Mouse (Mus musculus): ENCODE measurements around the gene Fam189b.

Fam189b gene

DNA sequence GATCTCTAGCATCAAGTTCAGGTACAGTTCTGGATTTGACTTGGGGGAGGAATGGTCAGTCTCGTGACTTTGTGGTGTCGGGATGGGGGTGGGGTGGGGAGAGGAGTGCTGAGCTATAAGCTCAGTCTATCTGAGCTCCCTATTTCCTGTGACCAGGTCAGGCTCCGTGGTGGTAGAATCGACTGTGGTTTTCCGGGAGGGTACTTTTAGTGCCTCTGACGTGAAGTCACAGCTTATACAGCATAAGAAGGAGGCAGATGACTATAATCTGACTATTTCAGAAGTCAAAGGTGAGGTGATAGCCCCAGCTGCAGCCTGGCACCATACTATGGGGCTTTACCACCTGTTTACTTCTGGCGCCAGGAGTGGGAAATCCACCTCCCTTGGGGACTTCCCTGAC is 48.4 kb downstream of the Fam189b start:
- no peak for DNase-seq

DNA sequence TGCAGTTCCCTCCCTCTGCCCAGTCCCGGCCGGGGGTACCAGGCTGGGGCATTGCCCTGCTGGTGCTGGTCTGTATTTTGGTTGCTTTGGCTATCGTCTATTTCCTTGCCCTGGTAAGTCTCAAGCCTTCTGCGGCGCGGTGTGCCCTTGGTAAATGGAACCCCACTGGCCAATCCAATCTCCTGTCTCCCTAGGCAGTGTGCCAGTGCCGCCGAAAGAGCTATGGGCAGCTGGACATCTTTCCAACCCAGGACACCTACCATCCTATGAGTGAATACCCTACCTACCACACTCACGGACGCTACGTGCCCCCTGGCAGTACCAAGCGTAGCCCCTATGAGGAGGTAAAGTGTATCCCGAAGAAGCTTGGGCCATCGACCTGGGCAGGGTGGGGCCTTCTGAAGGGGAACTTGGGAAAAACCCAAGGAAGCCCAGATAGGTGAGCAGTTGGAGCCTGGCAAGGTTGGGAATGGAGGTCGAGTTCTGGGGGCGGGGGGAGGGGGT is 48.9 kb downstream of the Fam189b start:
- DNase-seq, result no peak

DNA sequence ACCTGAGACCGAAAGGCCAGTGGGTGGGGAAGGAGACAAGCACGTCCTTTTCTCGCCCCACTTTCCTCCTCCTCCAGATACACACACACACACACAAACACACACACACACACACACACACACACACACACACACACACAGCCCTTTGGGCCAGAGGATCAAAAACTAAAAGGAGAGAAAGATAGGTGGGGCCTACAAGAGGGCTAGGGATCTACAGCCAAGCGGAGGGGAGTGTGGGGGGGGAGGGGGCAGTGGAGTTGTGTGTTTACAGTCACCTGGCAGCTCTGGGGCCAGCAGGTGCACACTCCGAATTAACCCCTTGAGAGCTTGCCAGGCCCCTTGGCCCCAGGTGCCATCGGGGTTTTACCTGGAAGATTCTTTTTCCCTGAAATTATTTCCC is 49.7 kb downstream of the Fam189b start:
- DNase-seq, result no peak

DNA sequence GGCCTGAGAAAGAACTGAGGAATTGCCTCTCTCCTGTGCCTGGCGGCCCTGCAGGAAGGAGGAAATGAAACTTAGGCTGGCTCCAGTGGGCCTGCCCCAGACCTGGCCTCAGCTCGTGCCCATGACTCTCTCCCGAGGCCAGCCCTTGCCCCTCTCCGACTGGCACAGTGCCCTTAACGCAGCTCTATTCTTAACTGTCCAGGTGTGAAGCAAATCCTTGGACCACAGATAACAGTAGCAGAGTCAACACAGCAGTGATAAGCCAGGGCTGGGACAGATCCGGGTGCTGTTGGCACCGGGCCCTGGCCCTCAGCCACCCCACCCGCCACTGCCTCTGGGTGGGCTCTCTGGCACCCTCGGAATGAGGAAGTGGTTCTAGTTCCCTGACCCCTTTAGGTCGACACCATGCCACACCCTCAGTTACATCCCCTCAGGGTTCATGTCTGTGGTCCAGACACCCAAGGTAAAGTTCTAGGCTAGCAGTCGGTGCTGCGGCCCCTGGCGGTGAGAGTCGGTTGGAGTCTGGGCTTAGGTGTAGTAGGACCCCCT is 50.7 kb downstream of the Fam189b start:
- no peak for DNase-seq

DNA sequence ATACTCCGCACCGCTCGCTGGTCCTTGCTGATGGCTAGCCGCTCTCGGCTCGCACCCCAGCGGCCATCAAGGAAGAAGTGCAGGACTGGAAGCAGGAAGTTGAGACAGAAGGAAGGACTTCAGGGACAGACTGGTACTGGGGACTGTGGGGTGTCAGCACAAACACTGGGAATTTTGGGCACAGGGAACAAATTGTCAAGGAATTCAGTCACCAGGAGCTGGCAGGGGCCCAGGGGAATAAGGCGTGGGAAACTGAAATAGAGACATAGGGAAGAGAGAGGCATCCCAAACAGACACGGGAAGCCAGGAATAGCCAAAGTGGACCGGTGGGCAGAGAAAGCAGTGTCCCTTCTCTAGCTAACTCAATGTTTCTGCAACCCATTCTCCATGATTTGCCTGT is 53.6 kb downstream of the Fam189b start:
- no peak for DNase-seq

DNA sequence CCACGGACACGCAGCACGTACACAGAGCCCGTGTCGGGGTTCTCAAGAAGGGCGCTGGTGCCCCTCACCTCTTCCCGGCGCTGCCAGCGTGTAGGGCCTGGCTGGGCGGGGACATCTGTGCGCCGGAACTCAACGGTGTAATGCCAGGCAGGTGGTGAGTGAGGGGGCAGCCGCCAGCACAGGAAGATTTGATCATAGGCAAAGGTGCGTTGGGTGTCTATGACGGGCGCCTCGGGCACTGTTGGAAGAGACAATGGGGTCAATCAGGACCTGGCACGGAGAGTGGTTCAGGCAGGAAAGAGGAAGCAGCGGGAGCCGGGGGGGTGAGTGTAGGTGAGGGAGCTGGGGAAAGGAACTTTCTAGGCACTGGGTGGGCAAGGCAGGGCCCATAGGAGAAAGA is 54.7 kb downstream of the Fam189b start:
- DNase-seq, result no peak

DNA sequence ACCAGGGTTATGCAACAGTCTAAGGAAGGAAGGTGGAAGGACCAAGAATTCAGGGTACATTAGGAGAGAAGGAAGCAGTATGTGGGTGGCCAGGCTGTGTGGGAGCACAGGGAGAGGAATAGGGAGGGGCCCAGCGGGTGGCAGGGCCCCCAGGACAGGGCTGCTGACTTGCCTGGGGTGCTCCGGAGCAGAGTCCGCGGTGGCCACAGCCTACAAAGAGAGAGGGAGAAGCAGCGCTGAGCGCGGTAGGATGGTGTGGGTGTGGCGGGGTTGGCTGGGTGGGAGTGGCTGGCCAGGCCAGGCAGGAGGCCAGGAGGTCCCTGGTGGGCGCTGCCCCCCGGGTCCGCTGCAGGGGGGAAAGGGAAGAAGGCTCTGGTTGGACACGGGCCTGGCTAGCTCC is 55.6 kb downstream of the Fam189b start:
- no peak for DNase-seq

Measured in right cerebral cortex, postnatal 14 days (tissue).